Mouse (Mus musculus) frontal cortex, postnatal 25 days (tissue): Measurements from ENCODE around the gene Col4a1.
A peak's percentile ranks its signal among the peaks of the same experiment; 100 is the strongest.

Experiments used
- DNase-seq, 2 experiments: peaks; one replicate each; pipeline ENCODE4 v3.0.0; 2022; ENCODE audit warnings: low spot score in 2 of 2

The Col4a1 gene

DNA sequence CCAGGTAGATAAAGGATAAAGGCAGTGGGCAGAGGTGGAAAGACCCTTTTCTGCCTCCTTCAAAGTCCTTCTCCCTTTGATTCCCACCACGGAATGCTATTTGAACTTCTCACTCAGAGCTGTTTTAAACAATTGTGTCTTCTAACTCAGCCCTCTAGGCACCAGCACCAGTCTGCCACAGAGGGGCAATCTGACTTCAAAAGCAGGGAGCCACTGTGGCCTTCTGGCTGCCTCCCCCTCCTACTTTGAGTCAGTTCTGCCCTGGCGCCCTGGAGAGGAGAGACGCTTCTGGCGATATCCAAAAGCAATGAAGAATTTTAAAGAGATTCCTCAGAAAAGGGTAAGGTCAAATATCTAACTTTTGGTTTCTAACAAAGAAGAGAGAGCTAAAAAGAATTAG lies 82.3 kb downstream of the Col4a1 start:
- DNase-seq, result no peak

DNA sequence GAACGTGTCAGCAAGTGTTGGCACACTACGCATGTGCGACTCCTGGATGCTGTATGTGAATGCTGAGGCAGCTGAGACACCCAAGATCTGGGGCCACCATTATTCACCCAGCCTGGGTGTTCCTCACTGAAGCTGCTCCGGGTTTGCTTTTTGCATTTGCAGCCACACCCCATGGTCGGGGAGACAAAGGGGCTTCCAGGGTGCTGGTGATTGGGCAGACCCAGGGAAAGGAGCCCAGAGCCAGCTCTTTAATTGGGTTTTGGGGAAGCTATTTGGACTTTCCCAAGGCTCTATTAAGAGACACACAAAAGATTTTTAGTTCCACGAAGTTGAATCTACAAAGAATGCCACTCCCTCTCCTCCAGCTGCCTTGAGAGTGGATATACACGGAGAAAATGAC lies 85.2 kb downstream of the Col4a1 start:
- DNase-seq, result no peak

DNA sequence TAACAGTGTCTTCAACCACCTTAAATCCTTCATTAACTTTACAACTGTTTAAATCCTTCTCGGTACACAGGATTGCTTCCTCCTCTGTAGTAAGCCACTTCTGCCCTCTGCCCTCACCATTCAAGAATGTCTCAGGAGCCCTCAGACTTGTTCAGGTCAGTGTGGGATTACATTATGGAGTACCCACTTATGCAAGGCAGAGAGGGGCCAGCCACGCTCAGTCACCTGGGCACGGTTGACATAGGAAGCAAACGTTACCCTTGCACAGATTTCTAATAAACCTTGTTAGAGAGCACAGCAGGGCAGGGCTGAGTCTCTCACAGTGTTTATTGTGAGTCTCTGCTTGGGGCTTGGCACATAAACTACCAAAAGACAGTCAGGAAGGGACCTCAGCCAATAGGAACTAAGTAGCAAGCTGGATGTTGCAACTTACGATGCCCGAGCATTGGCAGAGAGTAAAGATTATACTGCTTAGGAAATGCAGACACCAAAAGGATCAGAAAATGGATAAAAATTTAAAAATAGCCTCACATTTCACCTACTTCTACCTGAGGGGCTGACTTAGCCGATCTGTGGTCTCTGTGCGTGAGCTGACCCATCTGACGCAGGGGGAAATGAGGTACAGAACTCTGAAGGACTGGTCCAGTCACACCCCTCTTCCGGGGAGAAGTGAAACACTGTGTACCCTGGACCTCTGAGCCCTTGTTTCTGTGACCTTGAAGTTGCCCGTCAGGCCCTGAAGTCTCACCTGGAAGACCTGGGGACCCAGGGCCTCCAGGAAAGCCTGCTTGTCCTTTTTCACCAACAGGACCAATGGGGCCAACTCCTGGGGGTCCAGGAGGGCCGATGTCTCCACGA lies 86.8 kb downstream of the Col4a1 start:
- no peak for DNase-seq

DNA sequence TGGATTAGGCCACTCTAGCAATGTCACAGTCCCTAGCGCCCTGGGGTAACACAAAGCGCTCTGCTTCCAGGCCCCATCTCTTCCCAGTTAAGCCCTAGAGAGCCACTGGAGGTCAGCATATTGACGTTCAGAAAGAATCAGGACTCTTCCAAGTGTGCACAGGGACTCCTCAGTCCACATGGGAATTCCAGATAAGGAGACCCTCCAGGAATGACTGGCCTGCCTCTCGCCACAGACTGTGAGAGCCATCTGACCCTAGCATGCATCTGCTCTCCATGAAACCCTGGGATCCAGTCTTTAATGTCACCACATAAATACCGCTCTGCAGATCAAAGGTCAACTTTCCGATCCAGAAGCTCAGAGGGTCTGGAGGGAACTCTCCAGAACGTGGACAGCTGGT lies 88.4 kb downstream of the Col4a1 start:
- no peak for DNase-seq

DNA sequence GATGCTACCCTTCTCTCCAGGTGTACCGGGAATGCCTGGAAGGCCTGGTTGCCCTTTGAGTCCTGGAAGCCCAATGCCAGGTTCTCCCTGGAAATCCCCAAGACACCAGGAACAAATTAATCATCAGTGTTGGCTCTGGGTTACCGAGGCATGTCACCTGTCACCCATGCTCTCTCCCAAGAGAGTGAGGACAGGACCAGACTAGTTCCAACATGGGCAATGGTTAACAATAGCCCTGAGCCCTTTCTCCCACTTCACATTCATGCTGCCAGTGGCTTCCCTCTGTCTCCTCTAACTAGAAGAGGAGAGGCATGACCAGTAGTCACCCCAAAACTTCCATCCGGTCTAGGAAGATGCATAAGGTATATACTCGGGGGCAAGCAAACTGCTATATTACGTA lies 91.3 kb downstream of the Col4a1 start:
- no peak for DNase-seq

DNA sequence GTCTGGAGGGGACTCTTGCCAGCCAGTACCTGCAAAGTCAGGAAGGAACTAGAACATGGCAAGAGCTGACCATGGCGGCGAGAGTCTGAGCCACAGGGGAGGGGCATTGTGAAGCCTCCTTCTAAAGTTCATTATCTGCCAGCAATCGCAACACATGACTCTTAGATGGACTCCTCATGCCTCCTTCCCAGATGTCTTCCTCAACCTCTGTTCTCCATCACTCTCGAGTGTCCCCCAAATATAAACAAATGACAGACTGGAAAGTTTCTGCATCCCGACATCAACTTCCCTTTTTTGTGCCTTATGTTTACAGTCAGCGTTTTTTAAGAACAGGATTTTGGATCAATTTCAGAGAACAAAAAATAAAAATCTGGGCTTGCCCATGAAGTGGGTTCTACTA lies 93.3 kb downstream of the Col4a1 start:
- DNase-seq, result no peak

DNA sequence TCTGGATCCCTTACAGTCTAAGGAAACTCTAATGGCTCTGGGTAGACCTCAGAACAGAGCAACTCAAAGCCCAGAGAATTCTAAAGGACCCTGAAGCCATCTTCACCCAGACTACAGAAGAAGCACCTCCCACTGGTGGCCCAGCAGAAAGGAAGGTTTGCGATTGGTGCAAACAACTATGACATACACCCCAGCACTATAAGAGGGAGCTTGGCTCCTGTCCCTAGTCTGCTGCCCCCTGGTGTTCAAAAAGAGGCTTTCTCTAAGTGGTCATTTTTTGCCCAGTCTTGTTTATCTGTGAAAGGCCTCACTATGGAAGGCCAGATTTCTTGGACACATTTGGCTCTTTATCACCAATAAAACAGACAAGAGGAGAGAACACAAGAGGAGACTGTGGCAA lies 97.4 kb downstream of the Col4a1 start:
- peak in 1 of 2 experiments; percentile 22 for DNase-seq

DNA sequence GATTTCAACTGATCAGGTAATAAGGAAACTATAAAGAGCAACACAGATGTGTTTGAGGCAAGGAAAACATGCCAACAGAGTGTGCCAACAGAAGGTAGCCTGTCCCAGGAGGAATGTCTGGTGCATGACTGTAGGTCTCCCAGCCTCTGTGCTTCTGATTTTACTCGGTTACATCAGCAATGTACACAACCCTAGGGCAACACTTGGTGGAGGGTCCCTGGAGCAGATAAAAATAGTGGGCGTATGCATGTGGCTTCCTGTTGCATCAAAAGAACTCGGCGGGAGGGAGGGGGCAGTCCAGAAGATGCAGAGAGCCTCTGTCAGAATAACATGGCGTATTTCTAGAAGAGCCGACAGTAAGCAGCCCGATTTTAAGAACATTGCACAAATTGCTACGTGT lies 106.1 kb downstream of the Col4a1 start:
- no peak for DNase-seq

DNA sequence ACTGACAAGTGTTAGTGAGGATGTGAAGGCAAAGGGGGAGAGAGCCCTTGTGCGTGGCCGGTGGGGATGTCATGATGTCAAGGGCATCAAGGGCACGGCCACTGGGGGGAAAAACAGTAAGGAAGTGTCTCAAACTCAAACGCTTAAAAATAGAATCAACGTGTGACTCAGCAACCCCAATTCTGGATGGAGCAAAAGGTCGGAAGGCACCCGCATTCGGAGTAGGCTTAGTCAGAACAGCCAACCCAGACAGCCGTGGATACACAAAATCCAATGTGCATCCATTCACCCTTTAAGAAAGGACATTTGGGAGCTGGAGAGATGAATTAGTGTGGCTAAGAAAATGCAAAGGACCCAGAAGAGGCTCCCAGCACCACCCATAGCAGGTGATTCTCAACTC lies 107.1 kb downstream of the Col4a1 start:
- no peak for DNase-seq

DNA sequence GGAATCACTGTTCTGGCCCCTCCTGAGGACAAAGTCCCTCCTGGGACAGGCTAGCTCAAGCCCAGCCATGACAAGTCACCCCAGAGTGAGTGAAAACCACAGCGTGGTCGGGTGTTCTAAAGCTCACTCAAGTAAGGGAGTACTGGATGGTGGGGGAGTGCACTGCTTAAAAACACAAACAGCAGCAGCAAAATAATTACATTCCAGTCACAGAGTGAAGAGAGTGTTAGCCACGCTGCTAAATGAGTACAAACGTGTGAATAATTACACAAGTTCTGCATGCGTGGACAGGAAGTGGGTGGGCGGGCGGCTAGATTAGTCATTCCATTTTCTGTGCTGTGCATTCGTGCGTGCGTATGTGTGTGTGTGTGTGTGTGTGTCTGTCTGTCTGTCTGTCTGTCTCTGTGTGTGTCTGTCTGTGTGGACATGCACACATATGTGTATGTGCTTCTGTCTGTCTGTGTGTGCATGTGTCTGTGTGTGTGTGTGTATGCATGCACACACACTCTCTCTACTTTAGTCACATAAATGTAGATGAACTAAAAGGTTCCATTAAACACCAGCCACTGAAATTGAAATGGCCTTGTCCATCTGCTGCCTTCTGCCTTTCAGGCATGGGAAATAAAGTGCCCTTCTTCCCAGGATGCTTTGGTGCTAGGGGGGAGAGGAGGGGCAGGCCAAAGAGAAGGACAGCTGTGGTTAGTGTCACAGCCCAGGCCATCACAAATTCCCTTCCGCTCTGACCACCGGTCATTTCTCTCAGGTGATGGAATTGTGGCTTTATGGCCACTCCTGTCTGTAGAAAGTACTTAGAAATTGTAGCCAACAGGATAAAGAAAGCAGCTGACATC lies 109.1 kb downstream of the Col4a1 start:
- no peak for DNase-seq

DNA sequence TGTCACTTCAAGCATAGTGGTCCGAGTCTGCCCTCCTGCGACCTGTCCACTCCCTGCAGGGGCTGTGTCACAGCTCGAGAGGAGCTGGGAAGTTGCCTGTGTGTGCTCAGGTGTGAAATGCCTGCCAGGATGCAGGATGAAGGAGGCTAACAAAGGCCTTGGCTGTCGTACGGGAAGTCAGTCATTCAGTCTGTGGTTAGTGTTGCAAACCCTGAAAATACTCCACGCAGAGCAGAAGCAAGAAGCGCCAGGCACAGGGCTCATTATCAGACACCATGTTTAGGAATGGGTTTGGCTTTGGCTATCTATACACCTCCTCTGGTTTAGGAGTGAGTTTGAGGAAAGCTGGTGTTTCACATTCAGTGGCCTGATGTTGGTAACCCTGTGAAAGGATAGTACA lies 114.0 kb downstream of the Col4a1 start:
- no peak for DNase-seq

DNA sequence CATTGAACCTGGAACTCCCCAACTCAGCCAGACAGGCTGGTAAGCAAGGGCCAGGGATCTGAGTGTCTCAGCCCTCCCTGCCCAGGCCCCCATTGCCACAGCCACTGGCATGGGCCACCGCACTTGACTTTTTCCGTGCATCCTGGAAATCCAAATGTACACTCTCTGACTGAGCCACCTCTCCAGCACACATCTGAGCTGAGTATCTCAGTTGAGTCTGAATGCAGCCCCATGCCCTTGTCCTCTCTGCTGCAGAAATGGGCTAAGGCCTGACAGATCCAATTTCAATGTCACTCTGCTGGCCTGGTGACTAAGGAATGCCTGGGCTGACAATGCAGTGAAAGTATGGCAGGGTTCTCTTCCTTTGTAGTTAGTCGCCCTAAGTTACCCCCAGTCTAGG lies 114.6 kb downstream of the Col4a1 start:
- no peak for DNase-seq

DNA sequence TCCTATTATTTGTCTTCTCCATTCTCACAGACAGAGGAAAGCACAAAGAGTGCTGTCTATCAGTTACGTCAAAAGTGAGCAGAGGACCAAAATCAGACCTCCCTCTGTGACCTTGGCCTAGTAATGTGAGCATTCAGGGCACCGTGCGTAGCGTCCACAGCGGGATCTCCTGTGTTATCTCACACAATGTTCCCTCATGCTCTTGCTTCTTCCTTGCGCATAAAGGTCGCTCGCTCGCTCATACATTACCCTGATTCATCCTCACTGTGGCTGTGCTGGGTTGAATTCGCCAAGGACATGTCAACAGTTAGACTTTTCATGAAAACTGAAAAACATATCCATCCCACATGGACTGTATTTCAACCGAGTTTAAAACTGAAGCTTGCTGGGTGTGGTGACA lies 115.4 kb downstream of the Col4a1 start:
- no peak for DNase-seq

DNA sequence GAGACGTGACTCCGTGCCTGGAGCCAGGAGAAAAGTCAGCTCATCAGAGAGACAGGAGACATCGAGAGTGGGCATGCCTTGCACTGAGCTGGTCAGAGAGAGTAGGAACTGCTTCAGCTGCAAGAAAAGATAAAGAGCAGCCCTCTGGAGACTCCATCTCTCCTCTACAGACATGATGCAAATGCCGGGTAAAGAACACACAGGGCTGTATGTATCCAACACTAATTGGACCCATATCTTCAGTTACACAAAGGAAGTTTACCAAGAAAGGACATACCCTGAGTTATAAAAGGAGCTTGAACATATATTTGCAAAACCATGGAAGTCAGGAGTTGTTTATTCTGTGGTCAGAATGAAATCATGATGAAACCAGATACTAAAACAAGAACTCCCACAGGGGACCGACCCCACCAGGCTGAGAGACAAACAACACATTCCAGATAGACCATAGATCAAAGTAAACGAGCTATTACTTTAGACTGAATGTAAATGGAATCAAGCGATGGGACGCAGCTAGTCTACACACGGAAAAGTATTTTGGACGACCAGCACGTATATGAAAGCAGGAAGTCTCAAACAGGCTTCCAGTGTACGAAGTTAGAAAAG lies 119.8 kb downstream of the Col4a1 start:
- DNase-seq, result no peak

DNA sequence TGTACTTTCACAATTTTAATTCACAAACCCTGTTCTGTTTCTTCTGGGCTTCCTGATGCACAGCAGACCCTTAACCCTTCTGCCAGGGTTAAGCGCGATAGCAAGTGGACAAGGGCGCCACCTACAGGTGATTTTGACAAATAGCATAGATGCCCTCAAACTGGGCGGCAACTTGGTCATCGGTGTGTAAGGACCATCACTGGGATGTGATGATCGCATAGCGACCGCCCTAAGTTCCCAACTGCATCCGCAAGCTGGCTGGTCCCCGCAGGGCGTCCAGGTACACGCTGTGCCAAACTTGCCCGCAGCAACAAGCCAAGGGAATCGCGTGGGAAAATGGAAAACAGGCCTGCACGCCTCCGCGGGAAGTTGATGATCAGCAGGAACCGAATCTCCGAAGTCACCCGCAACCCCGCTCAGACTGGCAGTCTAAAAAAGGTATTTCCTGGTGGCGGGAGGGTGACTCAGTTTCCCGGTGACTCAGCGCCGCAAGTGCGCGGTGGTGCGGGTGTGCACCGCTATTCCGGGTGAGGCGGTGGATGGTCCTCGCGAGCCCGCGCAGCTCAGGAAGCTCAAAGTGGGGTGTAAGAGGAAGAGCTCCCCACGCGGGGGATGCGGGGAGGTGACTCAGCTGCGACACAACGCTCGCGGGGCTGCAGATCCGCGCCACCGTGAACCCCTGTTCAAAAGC lies 124.9 kb downstream of the Col4a1 start:
- peak; percentile 50 to 69 for DNase-seq

DNA sequence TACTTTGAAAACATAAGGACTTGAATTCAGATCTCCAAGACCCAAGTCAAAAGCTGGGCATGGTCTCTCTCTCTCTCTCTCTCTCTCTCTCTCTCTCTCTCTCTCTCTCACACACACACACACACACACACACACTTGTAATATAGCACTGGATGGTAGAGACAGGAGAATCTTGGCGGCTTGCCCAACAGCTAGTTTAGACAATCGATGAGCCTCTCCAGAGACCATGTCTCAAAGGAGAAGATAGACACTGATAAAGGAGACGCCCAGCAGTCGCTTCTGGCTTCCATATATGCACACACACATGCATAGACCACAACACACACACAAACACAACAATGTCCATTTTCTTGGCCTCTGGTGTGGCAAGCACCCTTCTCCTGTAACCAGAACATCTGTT lies 126.2 kb downstream of the Col4a1 start:
- DNase-seq, result no peak

DNA sequence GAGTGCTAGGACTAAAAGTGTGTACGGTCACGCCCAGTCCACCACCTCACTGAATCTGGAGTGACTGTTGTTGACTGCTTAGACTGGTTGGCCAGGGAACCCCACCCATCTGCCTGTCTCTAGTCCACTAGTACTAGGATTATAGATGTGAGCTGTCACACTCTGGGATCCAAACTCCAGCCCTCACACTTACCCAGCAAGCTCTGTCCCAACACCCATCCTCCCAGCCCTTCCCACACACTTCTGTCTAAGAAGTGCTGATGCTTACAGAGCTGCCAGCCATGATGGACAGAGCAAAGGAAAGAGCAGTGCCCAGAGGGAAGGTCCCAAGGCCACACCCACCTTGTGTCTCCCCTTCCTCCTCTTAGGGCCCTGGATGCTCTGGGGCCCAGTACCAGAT lies 127.0 kb downstream of the Col4a1 start:
- DNase-seq, result no peak

DNA sequence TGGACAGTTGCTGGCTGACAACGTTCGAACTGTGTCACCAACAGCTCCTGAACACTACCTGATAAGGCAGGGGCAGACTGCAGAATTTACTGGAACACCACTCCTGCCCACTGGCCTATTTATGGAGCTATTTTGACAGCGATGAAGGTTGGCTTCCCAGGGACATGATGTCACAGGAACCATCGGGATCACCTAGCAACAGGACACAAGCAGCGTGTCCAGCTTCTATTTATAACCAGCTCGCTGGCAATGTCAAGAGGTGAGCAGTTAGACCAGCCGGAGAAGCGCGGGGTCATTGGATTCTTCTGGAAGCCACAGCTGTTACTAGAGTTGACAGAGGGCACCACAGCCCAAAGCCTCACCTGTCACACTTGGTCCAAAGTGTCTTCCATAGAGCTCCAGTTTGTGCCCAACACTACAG lies 129.0 kb downstream of the Col4a1 start:
- no peak for DNase-seq

DNA sequence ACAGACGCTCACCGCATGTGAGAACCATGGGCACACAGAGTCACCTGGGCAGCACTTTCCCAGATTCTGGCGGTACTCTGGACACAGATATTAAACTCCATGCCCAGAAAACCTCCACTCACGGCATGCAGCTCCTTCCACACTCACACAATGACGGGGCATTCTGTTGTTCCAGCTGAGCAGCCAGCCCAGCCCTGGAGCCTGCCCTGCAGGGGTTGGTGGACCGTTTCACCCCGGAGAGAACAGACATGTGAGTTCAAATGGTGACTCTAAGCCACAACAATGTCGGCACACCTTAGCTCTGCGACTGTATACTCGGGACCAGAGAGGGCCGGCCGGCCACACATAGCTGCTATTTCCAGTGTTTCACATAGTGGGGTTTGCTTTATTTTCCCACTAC lies 130.0 kb downstream of the Col4a1 start:
- DNase-seq, result no peak

DNA sequence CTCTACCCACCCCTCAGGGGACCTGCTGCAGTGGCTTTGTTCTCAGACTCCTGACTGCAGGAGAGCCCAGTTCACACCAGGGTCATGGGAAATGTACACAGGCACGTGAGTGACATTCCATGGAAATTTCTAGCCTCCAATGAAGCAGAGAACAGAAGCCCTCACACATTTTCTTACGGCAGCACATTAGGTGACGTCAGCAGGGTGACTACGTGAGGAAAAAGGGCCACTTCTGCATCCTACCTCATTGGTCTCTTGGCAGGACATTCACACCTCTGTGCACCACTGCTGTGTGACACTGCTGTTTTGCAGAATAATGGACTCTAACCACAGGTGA lies 130.5 kb downstream of the Col4a1 start:
- no peak for DNase-seq

DNA sequence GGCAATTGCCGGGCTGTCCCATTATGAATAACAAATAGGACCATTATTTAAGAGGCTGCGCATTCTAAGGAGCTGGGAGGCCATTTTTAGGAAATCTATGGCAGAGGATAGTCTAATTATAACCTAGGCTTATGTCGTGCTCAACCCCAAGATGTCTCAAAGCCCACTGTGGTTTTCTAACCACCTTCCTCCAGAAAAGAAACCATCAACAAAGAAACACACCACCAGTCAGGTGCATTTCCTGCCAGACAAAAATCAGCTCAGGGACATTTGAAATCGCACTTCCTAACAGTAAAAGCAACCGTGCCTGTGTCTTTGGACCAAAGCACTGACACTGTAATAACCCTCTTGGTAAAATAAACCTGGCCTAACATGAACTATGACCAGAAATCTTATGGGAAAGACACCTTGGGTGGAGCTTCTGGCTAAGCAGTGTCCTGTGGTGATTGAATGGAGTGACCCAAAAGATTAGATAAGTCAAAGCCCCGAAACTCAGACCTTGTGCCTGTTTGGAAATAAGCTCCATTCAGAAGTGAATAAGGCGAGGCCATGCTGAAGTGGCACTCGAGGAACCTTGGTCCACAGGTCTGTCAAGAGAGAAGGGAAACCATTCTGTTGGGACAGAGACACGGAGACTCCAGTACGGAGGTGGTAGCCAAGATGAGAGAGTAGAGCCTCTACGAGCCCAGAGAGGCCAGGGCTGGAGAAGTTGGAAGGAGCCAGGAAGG lies 131.0 kb downstream of the Col4a1 start:
- no peak for DNase-seq

DNA sequence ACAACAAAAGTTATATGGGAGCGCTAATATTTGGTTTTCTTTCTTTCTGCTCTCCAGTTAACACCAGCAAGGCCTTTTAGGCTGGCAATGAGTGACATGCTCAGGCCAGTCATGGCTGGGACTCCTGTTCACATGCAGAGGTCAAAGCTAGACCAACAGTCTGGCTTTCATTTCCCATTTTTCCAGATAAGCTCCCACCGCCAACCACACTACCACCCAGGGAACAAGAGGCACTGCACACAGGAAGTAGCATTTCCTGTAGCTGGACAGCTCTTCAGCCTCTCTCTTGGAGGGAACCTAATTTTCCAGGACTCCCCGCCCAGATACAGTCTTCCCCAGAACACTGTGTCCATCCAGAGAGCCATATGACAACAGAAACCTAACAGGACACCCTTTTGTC lies 132.8 kb downstream of the Col4a1 start:
- DNase-seq, result no peak
